Mouse (Mus musculus) kidney, postnatal 0 days (tissue): ENCODE measurements at regions not wholly inside any gene's neighbourhood (a gene's known extent, or its start where the extent isn't known, plus 50 kb on each side); places are given as distances from the start of the nearest gene placed in this dataset.

ENCODE experiments used
- ATAC-seq: fragments of 200-750 bp; cut with Nextera tagmentation; replicated peaks from 2 replicates; pipeline ENCODE4 v1.8.0; 2017; ENCODE audit warnings: low read depth, moderate number of reproducible peaks, moderate TSS enrichment, moderate library complexity; ENCODE audit not compliant: low FRiP score
- DNase-seq: peaks from one replicate; pipeline ENCODE4 v3.0.0-alpha.2; 2016; ENCODE audit warnings: low spot score
- H3K27ac ChIP-seq: fragments of 300-500 bp; sonication (generic); 2 replicates; pipeline ENCODE4 v1.5.1; 2014; ENCODE audit warnings: mild to moderate bottlenecking
- H3K27me3 ChIP-seq: fragments of 300-500 bp; sonication (generic); 2 replicates; pipeline ENCODE4 v1.6.1; 2014; ENCODE audit warnings: low read length, mixed read lengths; ENCODE audit not compliant: insufficient read depth
- H3K36me3 ChIP-seq: fragments of 300-500 bp; sonication (generic); 2 replicates; pipeline ENCODE4 v1.6.1; 2014; ENCODE audit warnings: low read length, mixed read lengths; ENCODE audit not compliant: insufficient read depth
- H3K4me1 ChIP-seq: fragments of 300-500 bp; sonication (generic); replicated peaks from 2 replicates; pipeline ENCODE4 v1.6.1; 2014; ENCODE audit warnings: antibody characterized with exemption, low read length, mixed read lengths; ENCODE audit not compliant: insufficient read depth
- H3K4me2 ChIP-seq: fragments of 300-500 bp; sonication (generic); 2 replicates; pipeline ENCODE4 v1.6.1; 2014; ENCODE audit warnings: mild to moderate bottlenecking, low read length, moderate library complexity, mixed read lengths
- H3K4me3 ChIP-seq: fragments of 300-500 bp; sonication (generic); replicated peaks from 2 replicates; pipeline ENCODE4 v1.5.1; 2014; ENCODE audit warnings: low read depth, low read length
- H3K9ac ChIP-seq: fragments of 300-500 bp; sonication (generic); 2 replicates; pipeline ENCODE4 v1.6.1; 2014; ENCODE audit warnings: low read depth, low read length
- H3K9me3 ChIP-seq: fragments of 300-500 bp; sonication (generic); replicated peaks from 2 replicates; pipeline ENCODE4 v1.6.1; 2016; ENCODE audit warnings: low read length, inconsistent platforms, mixed read lengths
- CTCF ChIP-seq: IDR thresholded peaks from 2 replicates; pipeline ENCODE4 v1.5.1; 2016; ENCODE audit warnings: antibody characterized with exemption, low read depth, mild to moderate bottlenecking, moderate library complexity
- WGBS: fragments of 180-500 bp; shearing (Covaris S2); extraction: QIAGEN DNeasy Blood & Tissue Kit; methylation state at CpG from one replicate; pipeline ENCODE4 v1.1.7; 2014; 5-methylcytosine and 5-hydroxymethylcytosine counted together

GRCm38 (mm10) chr3:78948700-78949099, 337.6 kb downstream of the Rapgef2 start:
- Histone ChIP-seq H3K4me3 (no peak overlapping the region), H3K27me3 (no peaks in the 10 kb centered on the region), H3K27ac (no peak overlapping the region), H3K9ac (no peak overlapping the region), H3K36me3 (no peaks in the 10 kb centered on the region), H3K4me1 (no peaks in the 10 kb centered on the region), H3K4me2 (no peak overlapping the region), H3K9me3 (no peaks in the 10 kb centered on the region)
- no peak for TF ChIP-seq CTCF
- no peak for DNase-seq
- 90% methylated on average over 9 of the region's 9 CpGs for WGBS
- ATAC-seq, result no peak

- Histone ChIP-seq H3K27ac (no peak overlapping the region), H3K4me2 (no peak overlapping the region), H3K9me3 (no peaks in the 10 kb centered on the region), H3K36me3 (no peaks in the 10 kb centered on the region), H3K9ac (no peak overlapping the region), H3K4me3 (no peak overlapping the region), H3K27me3 (no peaks in the 10 kb centered on the region), H3K4me1 (no peaks in the 10 kb centered on the region)
- peak; percentile 86 for TF ChIP-seq CTCF
- 27% methylated on average over 8 of the region's 8 CpGs for whole genome bisulfite sequencing
- ATAC-seq (no peak), DNase-seq (peak; percentile 76)
Measured at GRCm38 (mm10) chr3:78948171-78948570, 338.1 kb downstream of the Rapgef2 start.

- Histone ChIP-seq H3K4me3 (no peak overlapping the region), H3K27me3 (no peaks in the 10 kb centered on the region), H3K9ac (no peak overlapping the region), H3K4me1 (no peaks in the 10 kb centered on the region), H3K4me2 (no peak overlapping the region), H3K36me3 (no peaks in the 10 kb centered on the region), H3K9me3 (no peaks in the 10 kb centered on the region), H3K27ac (no peak overlapping the region)
- DNase-seq (no peak), ATAC-seq (no peak)
- 89% methylated on average over 9 of the region's 9 CpGs for WGBS
- no peak for TF ChIP-seq CTCF
Measured at GRCm38 (mm10) chr3:78947183-78947582, 339.1 kb downstream of the Rapgef2 start.

GRCm38 (mm10) chr3:78944185-78944584, 342.1 kb downstream of the Rapgef2 start:
- Histone ChIP-seq H3K9me3 (no peaks in the 10 kb centered on the region), H3K4me3 (no peak overlapping the region), H3K9ac (no peak overlapping the region), H3K27ac (no peak overlapping the region), H3K4me2 (no peak overlapping the region), H3K27me3 (no peaks in the 10 kb centered on the region), H3K36me3 (no peaks in the 10 kb centered on the region), H3K4me1 (no peaks in the 10 kb centered on the region)
- TF ChIP-seq CTCF, result no peak
- DNase-seq (no peak), ATAC-seq (no peak)
- WGBS, result 52% methylated on average over 8 of the region's 8 CpGs

GRCm38 (mm10) chr3:78932975-78933374, 353.3 kb downstream of the Rapgef2 start:
- Histone ChIP-seq H3K9ac (no peak overlapping the region), H3K27me3 (no peaks in the 10 kb centered on the region), H3K4me1 (no peaks in the 10 kb centered on the region), H3K36me3 (no peaks in the 10 kb centered on the region), H3K4me2 (no peak overlapping the region), H3K9me3 (no peaks in the 10 kb centered on the region), H3K27ac (no peak overlapping the region), H3K4me3 (no peak overlapping the region)
- peak; percentile 30; the same call in 1 of the 2 replicates for TF ChIP-seq CTCF
- WGBS, result 80% methylated on average over 3 of the region's 3 CpGs
- no peak for DNase-seq
- ATAC-seq, result no peak

GRCm38 (mm10) chr3:78919850-78920249, 366.5 kb downstream of the Rapgef2 start:
- Histone ChIP-seq H3K9ac (no peak overlapping the region), H3K4me2 (peak overlapping the region; percentile 50; the same call in 1 of the 2 replicates), H3K27ac (no peak overlapping the region), H3K27me3 (no peaks in the 10 kb centered on the region), H3K4me1 (no peaks in the 10 kb centered on the region), H3K36me3 (no peaks in the 10 kb centered on the region), H3K4me3 (no peak overlapping the region), H3K9me3 (no peaks in the 10 kb centered on the region)
- DNase-seq (no peak), ATAC-seq (no peak)
- WGBS, result 40% methylated on average over 6 of the region's 6 CpGs
- no peak; the same call in 1 of the 2 replicates for TF ChIP-seq CTCF

- Histone ChIP-seq H3K9me3 (no peaks in the 10 kb centered on the region), H3K4me2 (peak overlapping the region; percentile 50), H3K4me1 (no peaks in the 10 kb centered on the region), H3K27me3 (no peaks in the 10 kb centered on the region), H3K9ac (no peak overlapping the region), H3K4me3 (no peak overlapping the region; the same call in 1 of the 2 replicates), H3K36me3 (no peaks in the 10 kb centered on the region), H3K27ac (no peak overlapping the region)
- DNase-seq (peak; percentile 95), ATAC-seq (peak; percentile 65)
- peak; percentile 97 for TF ChIP-seq CTCF
- 13% methylated on average over 12 of the region's 12 CpGs for WGBS
Measured at GRCm38 (mm10) chr3:78919407-78919806, 366.9 kb downstream of the Rapgef2 start.
